Mouse (Mus musculus) bone marrow, adult 2 months (tissue): Measurements from ENCODE around the gene Akt1. TPM values are rescaled to one million over a fixed set of nuclear protein-coding genes. Genes with fewer than 3 reads are reported as not detected.

Experiments
- H3K27ac ChIP-seq: fragments of 200-500 bp; 2 replicates; pipeline ENCODE4 v1.5.1; 2012; ENCODE audit warnings: low read depth, mild to moderate bottlenecking, control low read depth, inconsistent platforms, low read length; ENCODE audit not compliant: control insufficient read depth, poor library complexity, insufficient read depth
- H3K4me1 ChIP-seq: fragments of 200-500 bp; 2 replicates; pipeline ENCODE4 v1.6.1; 2011; ENCODE audit warnings: low read length; ENCODE audit not compliant: control insufficient read depth, insufficient read depth
- H3K4me3 ChIP-seq: fragments of 200-500 bp; replicated peaks from 2 replicates; pipeline ENCODE3; 2011; ENCODE audit warnings: mild to moderate bottlenecking, low read depth, low read length, control low read depth; ENCODE audit not compliant: control insufficient read depth
- CTCF ChIP-seq: fragments of 200-500 bp; IDR thresholded peaks from 2 replicates; pipeline ENCODE4 v1.5.1; 2011; ENCODE audit warnings: low read length, control low read depth; ENCODE audit not compliant: control insufficient read depth, insufficient read depth
- POLR2A ChIP-seq: fragments of 200-500 bp; IDR thresholded peaks from 2 replicates; pipeline ENCODE4 v1.6.1; 2011; ENCODE audit warnings: low read depth, mild to moderate bottlenecking, control low read depth, low read length, borderline replicate concordance; ENCODE audit not compliant: control insufficient read depth
- WGBS: fragments of 180-500 bp; shearing (Covaris S2); methylation state at CpG from one replicate; pipeline ENCODE4 v1.1.7; 2018; 5-methylcytosine and 5-hydroxymethylcytosine counted together
- polyA plus RNA-seq: library from polyadenylated mRNA; stranded (reverse); fragments of >200 nt; gene quantifications from 2 replicates; pipeline ENCODE4 v1.2.4, GENCODE M21; 2011; ENCODE audit warnings: low replicate concordance; ENCODE audit not compliant: missing spikeins, insufficient read depth, insufficient read length

Gene Akt1
- polyA plus RNA-seq, 1 experiment = 56.1 TPM

- H3K27ac ChIP-seq = no peak overlapping the region
- WGBS = 87% methylated on average over 5 of the region's 5 CpGs
- TF ChIP-seq POLR2A (no peak), CTCF (no peak)
Observed at GRCm38 (mm10) chr12:112660576-112661326, 13.9 kb downstream of the Akt1 start.

GRCm38 (mm10) chr12:112659109-112659508, 15.6 kb downstream of the Akt1 start:
- Histone ChIP-seq H3K27ac (no peak overlapping the region), H3K4me3 (no peak overlapping the region), H3K4me1 (no peaks in the 10 kb centered on the region)
- 83% methylated on average over 6 of the region's 6 CpGs for WGBS
- TF ChIP-seq POLR2A (no peak), CTCF (peak; percentile 54)

More at GRCm38 (mm10) chr12:112660576-112661326, 13.9 kb downstream of the Akt1 start:
- no peak overlapping the region for H3K4me3 ChIP-seq
- no peaks in the 10 kb centered on the region for H3K4me1 ChIP-seq

- H3K4me3 ChIP-seq = no peak overlapping the region
- TF ChIP-seq POLR2A = no peak
- TF ChIP-seq CTCF = no peak
Observed at GRCm38 (mm10) chr12:112658619-112659018, 16.1 kb downstream of the Akt1 start.

GRCm38 (mm10) chr12:112654076-112654475, 20.6 kb downstream of the Akt1 start:
- TF ChIP-seq CTCF (no peak), POLR2A (no peak)
- Histone ChIP-seq H3K4me3 (no peak overlapping the region), H3K27ac (no peak overlapping the region), H3K4me1 (no peaks in the 10 kb centered on the region)
- 92% methylated on average over 5 of the region's 5 CpGs for WGBS

More at GRCm38 (mm10) chr12:112658619-112659018, 16.1 kb downstream of the Akt1 start:
- no peak overlapping the region for H3K27ac ChIP-seq
- no peaks in the 10 kb centered on the region for H3K4me1 ChIP-seq
- 87% methylated on average over 7 of the region's 7 CpGs for WGBS

- Histone ChIP-seq H3K4me3 (no peak overlapping the region), H3K4me1 (no peaks in the 10 kb centered on the region; the same call in 1 of the 2 replicates), H3K27ac (no peak overlapping the region)
- WGBS = 60% methylated on average over 7 of the region's 7 CpGs
- peak; percentile 90 for TF ChIP-seq CTCF
- no peak for TF ChIP-seq POLR2A
Observed at GRCm38 (mm10) chr12:112653157-112653824, 21.4 kb downstream of the Akt1 start.

- 68% methylated on average over 5 of the region's 5 CpGs for WGBS
- H3K27ac ChIP-seq = no peak overlapping the region
- TF ChIP-seq POLR2A (no peak), CTCF (no peak)
- peaks cover 4% of the 10 kb centered on the region for H3K4me1 ChIP-seq
- no peak overlapping the region for H3K4me3 ChIP-seq
Observed at GRCm38 (mm10) chr12:112651778-112652439, 22.8 kb downstream of the Akt1 start.

- H3K4me1 ChIP-seq = peaks cover 4% of the 10 kb centered on the region
- peak overlapping the region; percentile 24; the same call in 1 of the 2 replicates for H3K27ac ChIP-seq
- WGBS = 55% methylated on average over 5 of the region's 5 CpGs
- no peak overlapping the region for H3K4me3 ChIP-seq
- TF ChIP-seq CTCF (no peak), POLR2A (no peak)
Observed at GRCm38 (mm10) chr12:112648081-112648480, 26.6 kb downstream of the Akt1 start.

GRCm38 (mm10) chr12:112646139-112646538, 28.5 kb downstream of the Akt1 start:
- Histone ChIP-seq H3K4me3 (no peak overlapping the region), H3K27ac (no peak overlapping the region), H3K4me1 (peaks cover 4% of the 10 kb centered on the region)
- TF ChIP-seq CTCF = no peak
- no peak for TF ChIP-seq POLR2A
- WGBS = 50% methylated on average over 6 of the region's 6 CpGs
